Comparison of ENCODE assay signal across 27 mouse cellular contexts in genomic region chr2:163831163-163831562, GRCm38 (mm10). TPM values are rescaled to one million over a fixed set of nuclear protein-coding genes. Genes with fewer than 3 reads are reported as not detected.
DNase-seq lines count a peak whose midpoint lies in the region; ATAC-seq and TF ChIP-seq lines count a peak whose summit lies in the region.
"Had no signal": no experiment of that assay in that cellular context is flagged by ENCODE, and none has a peak within 500 bp of the region (broad histone marks: within the 10 kb centered on the region; RNA-seq: fewer than 3 reads in every experiment).

No protein-coding gene starts in this region.

- H3K9ac ChIP-seq in CH12.LX (ENCODE audit: insufficient read depth, low read depth) = no peak overlapping the region
- no peak overlapping the region for H3K9ac ChIP-seq in intestine, embryonic 15.5 days
- H3K9ac ChIP-seq: embryonic facial prominence, embryonic 13.5 days; embryonic facial prominence, embryonic 15.5 days; forebrain, embryonic 13.5 days; forebrain, embryonic 15.5 days; forebrain, postnatal 0 days had no signal

- no peak for TF ChIP-seq RAD21 in CH12.LX (IDR thresholded peaks at IDR 0.05; ENCODE audit: low read depth, low read length)

- WGBS in intestine, embryonic 15.5 days = 56% methylated on average over 1 of the region's 1 CpGs

- H3K79me2 ChIP-seq in CH12.LX (replicated peaks; ENCODE audit: control insufficient read depth, extremely low read depth, insufficient read depth, poor library complexity, severe bottlenecking) (no peaks in the 10 kb centered on the region), myocyte (ENCODE audit: control insufficient read depth, insufficient read depth) (no peaks in the 10 kb centered on the region)

- no peaks in the 10 kb centered on the region for H3K9me3 ChIP-seq in CH12.LX (replicated peaks; ENCODE audit: low read length)
- H3K9me3 ChIP-seq in intestine, embryonic 15.5 days = no peaks in the 10 kb centered on the region
- H3K9me3 ChIP-seq: embryonic facial prominence, embryonic 13.5 days; embryonic facial prominence, embryonic 15.5 days; forebrain, embryonic 13.5 days; forebrain, embryonic 15.5 days had no signal

- ATAC-seq in intestine, embryonic 15.5 days = no peak
- ATAC-seq: activated CD4-positive, CD25-positive, alpha-beta regulatory T cell, adult 4 months; CD4-positive, CD25-positive, alpha-beta regulatory T cell, adult 4 months; forebrain, embryonic 13.5 days; forebrain, embryonic 15.5 days; forebrain, postnatal 0 days had no signal

- DNase-seq in CH12.LX (ENCODE audit: extremely low read depth) = peak; percentile 72
- no peak for DNase-seq in cerebellum, postnatal 14 days
- DNase-seq in right cerebral cortex, postnatal 14 days = no peak
- DNase-seq: adrenal gland, adult 8-10 months; adrenal gland, postnatal 14 days; adrenal gland, postnatal 36 days; cerebellum, adult 11-12 months; cerebellum, adult 2 months; cerebellum, adult 9-10 months; cerebellum, postnatal 10 days; cerebellum, postnatal 36 days; embryo, embryonic 11 days; forebrain, postnatal 0 days had no signal

- H3K4me1 ChIP-seq in CH12.LX (ENCODE audit: control insufficient read depth in 1 of 2, insufficient read depth in 2 of 2) = peaks cover 11 to 24% of the 10 kb centered on the region in 2 experiments
- H3K4me1 ChIP-seq in intestine, embryonic 15.5 days (replicated peaks) = no peaks in the 10 kb centered on the region
- H3K4me1 ChIP-seq: forebrain, embryonic 13.5 days; forebrain, embryonic 15.5 days had no signal

- H3K27me3 ChIP-seq in CH12.LX (replicated peaks) (peaks cover 2% of the 10 kb centered on the region), myocyte (ENCODE audit: control insufficient read depth, insufficient read depth, insufficient read length) (no peaks in the 10 kb centered on the region)
- H3K27me3 ChIP-seq in intestine, embryonic 15.5 days (replicated peaks) = no peaks in the 10 kb centered on the region
- H3K27me3 ChIP-seq: embryonic facial prominence, embryonic 15.5 days; forebrain, embryonic 13.5 days; forebrain, embryonic 15.5 days had no signal

- TF ChIP-seq CTCF in CH12.LX (conservative IDR thresholded peaks at IDR 0.05 in 1 of 2, IDR thresholded peaks at IDR 0.05 in 1 of 2; ENCODE audit: low read depth in 2 of 2, low read length in 2 of 2) = no peak

- no peak overlapping the region for H3ac ChIP-seq in myocyte (ENCODE audit: control insufficient read depth, insufficient read length)

- dilution Hi-C loops in CH12.LX (cut with MboI; ENCODE audit: extremely low pct_ligation_motif_present, extremely low pct_unique_long_range_greater_than_20kb, low sequenced_read_pairs) = no loop called here

- in situ Hi-C loops in CH12.LX (cut with MboI; ENCODE audit: low pct_ligation_motif_present, low pct_unique_long_range_greater_than_20kb, low sequenced_read_pairs) = no loop called here

- H3K27ac ChIP-seq in CH12.LX (ENCODE audit: insufficient read depth, low read depth) = no peak overlapping the region
- H3K27ac ChIP-seq in intestine, embryonic 15.5 days = no peak overlapping the region
- H3K27ac ChIP-seq: embryonic facial prominence, embryonic 13.5 days; embryonic facial prominence, embryonic 15.5 days; forebrain, embryonic 13.5 days; forebrain, embryonic 15.5 days had no signal

- H3K4me3 ChIP-seq in CH12.LX (replicated peaks in 1 of 3; ENCODE audit: low read depth in 2 of 3, low read length in 2 of 3, poor library complexity in 1 of 3) (no peak overlapping the region), myocyte (no peak overlapping the region)
- H3K4me3 ChIP-seq in intestine, embryonic 15.5 days (replicated peaks) = no peak overlapping the region
- H3K4me3 ChIP-seq: embryonic facial prominence, embryonic 13.5 days; embryonic facial prominence, embryonic 15.5 days; forebrain, embryonic 13.5 days; forebrain, embryonic 15.5 days had no signal

- H3K4me2 ChIP-seq in CH12.LX (ENCODE audit: insufficient read depth, low read depth, poor library complexity, severe bottlenecking) (no peak overlapping the region), myocyte (ENCODE audit: low read depth) (peak overlapping the region; percentile 32)
- H3K4me2 ChIP-seq in intestine, embryonic 15.5 days (replicated peaks) = no peak overlapping the region
- H3K4me2 ChIP-seq: embryonic facial prominence, embryonic 13.5 days; embryonic facial prominence, embryonic 15.5 days; forebrain, embryonic 13.5 days; forebrain, embryonic 15.5 days had no signal

- H3K36me3 ChIP-seq in CH12.LX (replicated peaks in 1 of 2; ENCODE audit: control insufficient read depth in 1 of 2, insufficient read depth in 1 of 2, low read length in 1 of 2) (no peaks in the 10 kb centered on the region), myocyte (ENCODE audit: control insufficient read depth, insufficient read depth) (no peaks in the 10 kb centered on the region)
- no peaks in the 10 kb centered on the region for H3K36me3 ChIP-seq in intestine, embryonic 15.5 days
- H3K36me3 ChIP-seq: embryonic facial prominence, embryonic 13.5 days; embryonic facial prominence, embryonic 15.5 days; forebrain, embryonic 15.5 days had no signal

- TF ChIP-seq EP300 in CH12.LX (IDR thresholded peaks at IDR 0.05; ENCODE audit: low read length) = no peak

- no peak for TF ChIP-seq POLR2A in CH12.LX (IDR thresholded peaks at IDR 0.05; ENCODE audit: low read depth, low read length)
- TF ChIP-seq POLR2A in myocyte (IDR thresholded peaks at IDR 0.05; ENCODE audit: insufficient read length, low read depth) = no peak

TF ChIP-seq in CH12.LX, 34 proteins besides CTCF, POLR2A, EP300 and RAD21:
- TF ChIP-seq ETS1 (conservative IDR thresholded peaks at IDR 0.05; ENCODE audit: low read depth, low read length) (peak; percentile 66), CHD1 (IDR thresholded peaks at IDR 0.05; ENCODE audit: low read depth, low read length) (no peak), CHD2 (IDR thresholded peaks at IDR 0.05; ENCODE audit: low read length) (0 out of 2 replicates have a peak, but pooled peaks have one; percentile 4), MAX (IDR thresholded peaks at IDR 0.05; ENCODE audit: low read length) (no peak), JUND (conservative IDR thresholded peaks at IDR 0.05; ENCODE audit: low read depth, low read length) (peak; percentile 24; the same call in 1 of the 2 replicates), IRF4 (IDR thresholded peaks at IDR 0.05; ENCODE audit: low read depth, low read length) (peak; percentile 37; the same call in 1 of the 2 replicates)

TF ChIP-seq in myocyte, 11 proteins besides CTCF, POLR2A, EP300 and RAD21:
- no peak for TF ChIP-seq USF1 (IDR thresholded peaks at IDR 0.05; ENCODE audit: low read depth)
- peak in 1 of 3 experiments; percentile 26 for TF ChIP-seq MYOD1 (IDR thresholded peaks at IDR 0.05; ENCODE audit: control insufficient read depth in 1 of 3, insufficient read length in 2 of 3, low read depth in 2 of 3)

RNA-seq across cellular contexts. Expression of gene Ccn5, which starts 10.5 kb away (rescaled TPM):
- total RNA-seq in CH12.LX (2012; rRNA removed) (0.13 TPM in 1 of 2 replicates, not detected in the other), CH12.LX (2014; rRNA removed) (not detected in 2 replicates)
- polyA plus RNA-seq in CH12.LX (2012; ENCODE audit: insufficient read length, low read depth) (not detected in 2 replicates), myocyte (2012; fragmentation: generic; extraction: Trizol) (2.0 TPM)
- polyA plus RNA-seq in intestine, embryonic 15.5 days (2015; fragmentation: Nextera tagmentation; extraction: Ambion mirVana) = 0.15 and 0.24 TPM in 2 replicates
- total RNA-seq: common myeloid progenitor, adult 5-6 weeks; forebrain, postnatal 0 days; MEL had no signal
- polyA plus RNA-seq: activated CD4-positive, CD25-positive, alpha-beta regulatory T cell, adult 4 months; CD4-positive, CD25-positive, alpha-beta regulatory T cell, adult 4 months; embryonic facial prominence, embryonic 11.5 days had no signal

RNA-seq across cellular contexts. Expression of gene Kcnk15, which starts 22.3 kb away (rescaled TPM):
- total RNA-seq in CH12.LX (2012; rRNA removed) (not detected in 2 replicates), CH12.LX (2014; rRNA removed) (not detected in 2 replicates)
- polyA plus RNA-seq in CH12.LX (2012; ENCODE audit: insufficient read length, low read depth) (not detected in 2 replicates), myocyte (2012; fragmentation: generic; extraction: Trizol) (not detected)
- not detected in 2 replicates for polyA plus RNA-seq in intestine, embryonic 15.5 days (2015; fragmentation: Nextera tagmentation; extraction: Ambion mirVana)
- total RNA-seq: adrenal gland, adult 18-20 months; adrenal gland, adult 8-10 months; adrenal gland, postnatal 14 days; adrenal gland, postnatal 36 days; common myeloid progenitor, adult 5-6 weeks; ES-E14; MEL had no signal
- polyA plus RNA-seq: activated CD4-positive, CD25-positive, alpha-beta regulatory T cell, adult 4 months; CD4-positive, CD25-positive, alpha-beta regulatory T cell, adult 4 months; embryonic facial prominence, embryonic 11.5 days; embryonic facial prominence, embryonic 13.5 days; embryonic facial prominence, embryonic 15.5 days; forebrain, embryonic 11.5 days; forebrain, embryonic 13.5 days; forebrain, embryonic 15.5 days; forebrain, postnatal 0 days had no signal
